Mouse (Mus musculus): ENCODE measurements around the gene Cenpm. TPM values are rescaled to one million over a fixed set of nuclear protein-coding genes. Genes with fewer than 3 reads are reported as not detected.

Cenpm gene
- 83.9 and 86.0 TPM in 2 replicates for polyA plus RNA-seq (2016; fragmentation: Nextera tagmentation; extraction: Ambion mirVana)

GRCm38 (mm10) chr15:82244115-82244804, at the start of gene Cenpm:
Cenpm (minus strand) TSS chr15:82244748.
- DNase-seq (ENCODE audit: low spot score): peak; percentile 97
- Histone ChIP-seq H3K36me3 (peaks cover 6% of the 10 kb centered on the region), H3K4me1 (peaks cover 9% of the 10 kb centered on the region), H3K27ac (peak within 1 kb of the TSS; percentile 94), H3K9me3 (replicated peaks) (no peaks in the 10 kb centered on the region), H3K27me3 (ENCODE audit: low read depth, poor library complexity, severe bottlenecking) (no peaks in the 10 kb centered on the region), H3K4me3 (peak within 1 kb of the TSS; percentile 83)
- under 1% methylated on average over 65 of the region's 65 CpGs for WGBS

- Histone ChIP-seq H3K27me3 (ENCODE audit: low read depth, poor library complexity, severe bottlenecking) (peaks cover 7% of the 10 kb centered on the region), H3K36me3 (peaks cover 31% of the 10 kb centered on the region), H3K4me1 (peaks cover 16% of the 10 kb centered on the region), H3K27ac (no peak overlapping the region), H3K4me3 (no peak overlapping the region), H3K9me3 (replicated peaks) (0 out of 2 replicates have a peak, but pooled peaks cover 2% of the 10 kb centered on the region)
- 58% methylated on average over 8 of the region's 8 CpGs for WGBS
- DNase-seq (ENCODE audit: low spot score): peak; percentile 35
These were observed 49.5 kb upstream of the Cenpm start for GRCm38 (mm10) chr15:82294059-82294458.

GRCm38 (mm10) chr15:82293271-82293711, 48.7 kb upstream of the Cenpm start:
- no peaks in the 10 kb centered on the region for H3K27me3 ChIP-seq (ENCODE audit: low read depth, poor library complexity, severe bottlenecking)
- H3K4me1 ChIP-seq: peaks cover 12% of the 10 kb centered on the region
- H3K4me3 ChIP-seq: no peak overlapping the region
- no peak overlapping the region for H3K27ac ChIP-seq
- no peak for DNase-seq (ENCODE audit: low spot score)
- no peaks in the 10 kb centered on the region for H3K9me3 ChIP-seq (replicated peaks)
- H3K36me3 ChIP-seq: peaks cover 38% of the 10 kb centered on the region
- WGBS: 20% methylated on average over 7 of the region's 7 CpGs

DNA sequence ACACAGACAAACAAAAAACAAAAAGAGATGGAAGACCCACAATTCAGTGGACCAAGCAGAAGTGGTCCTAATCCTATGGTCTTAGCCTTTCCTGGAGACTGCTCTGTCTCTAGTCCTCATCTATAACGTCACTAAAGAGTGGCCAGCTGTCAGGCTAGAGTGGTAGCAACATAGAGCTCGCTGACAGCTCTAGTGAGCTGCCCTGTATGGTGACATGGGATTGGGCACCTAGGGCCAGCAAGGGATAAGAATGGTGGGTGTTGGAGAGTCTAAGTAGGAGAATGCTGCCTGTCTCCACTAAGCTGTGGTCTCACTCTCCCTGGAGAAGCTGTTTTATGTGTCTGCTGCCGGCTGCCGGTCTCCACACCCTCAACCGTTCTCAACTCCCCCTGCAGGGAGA, 48.3 kb upstream of the Cenpm start:
- 33% methylated on average over 5 of the region's 5 CpGs for WGBS
- H3K27ac ChIP-seq: no peak overlapping the region

DNA sequence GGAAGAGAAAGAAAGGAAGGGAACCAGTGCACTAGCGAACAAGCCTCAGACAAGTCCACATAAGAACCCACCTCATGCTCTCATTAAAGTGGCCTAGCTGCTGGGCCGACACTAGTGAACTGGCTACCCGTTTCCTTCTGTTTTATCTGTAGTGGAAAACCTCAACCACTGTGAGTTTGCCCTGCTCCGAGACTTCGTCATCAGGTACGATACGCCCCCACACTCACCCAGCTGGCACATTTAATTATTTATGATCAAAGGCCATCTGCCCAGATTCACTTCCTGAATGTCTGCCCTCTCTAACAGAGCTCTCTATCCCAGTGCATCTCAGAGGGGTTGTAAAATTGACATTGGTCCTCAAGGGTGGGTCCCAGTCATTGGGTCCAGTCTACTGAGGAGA, 45.7 kb upstream of the Cenpm start:
- DNase-seq (ENCODE audit: low spot score): no peak
- H3K4me1 ChIP-seq: peaks cover 12% of the 10 kb centered on the region
- WGBS: 92% methylated on average over 7 of the region's 7 CpGs
- H3K36me3 ChIP-seq: peaks cover 68% of the 10 kb centered on the region
- H3K27me3 ChIP-seq (ENCODE audit: low read depth, poor library complexity, severe bottlenecking): no peaks in the 10 kb centered on the region
- no peaks in the 10 kb centered on the region for H3K9me3 ChIP-seq (replicated peaks)
- H3K4me3 ChIP-seq: no peak overlapping the region
- H3K27ac ChIP-seq: no peak overlapping the region

More for the DNA sequence above, 48.3 kb upstream of the Cenpm start:
- Histone ChIP-seq H3K27me3 (ENCODE audit: low read depth, poor library complexity, severe bottlenecking) (no peaks in the 10 kb centered on the region), H3K9me3 (replicated peaks) (no peaks in the 10 kb centered on the region), H3K4me3 (no peak overlapping the region), H3K36me3 (peaks cover 43% of the 10 kb centered on the region), H3K4me1 (peaks cover 12% of the 10 kb centered on the region)
- DNase-seq (ENCODE audit: low spot score): no peak

- Histone ChIP-seq H3K27me3 (ENCODE audit: low read depth, poor library complexity, severe bottlenecking) (no peaks in the 10 kb centered on the region), H3K9me3 (replicated peaks) (no peaks in the 10 kb centered on the region), H3K27ac (no peak overlapping the region), H3K36me3 (peaks cover 97% of the 10 kb centered on the region), H3K4me3 (no peak overlapping the region), H3K4me1 (no peaks in the 10 kb centered on the region)
- DNase-seq (ENCODE audit: low spot score): no peak
- 59% methylated on average over 12 of the region's 12 CpGs for WGBS
These were observed 41.6 kb upstream of the Cenpm start for GRCm38 (mm10) chr15:82286157-82286556.

DNA sequence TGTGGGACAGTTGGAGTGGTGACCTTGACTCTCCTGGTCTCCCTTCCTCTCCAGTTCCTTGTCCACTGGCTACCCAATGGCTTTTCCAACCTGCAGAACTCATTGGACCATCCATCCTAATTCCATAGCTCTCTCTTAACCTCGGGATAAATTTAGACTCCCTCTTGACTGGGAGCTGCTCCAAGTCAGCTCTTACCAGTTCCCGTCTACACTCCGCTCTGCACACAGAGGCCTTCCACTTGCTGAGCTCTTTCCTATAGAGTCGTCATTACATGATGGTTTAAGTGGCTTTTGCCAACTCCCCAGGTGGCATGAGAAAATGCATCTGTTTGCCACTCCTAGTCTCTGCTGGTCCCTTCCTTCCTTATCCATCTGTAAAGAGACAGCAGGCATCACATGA, 36.1 kb upstream of the Cenpm start:
- no peak for DNase-seq (ENCODE audit: low spot score)
- WGBS: 86% methylated on average over 4 of the region's 4 CpGs
- peaks cover 77% of the 10 kb centered on the region for H3K36me3 ChIP-seq

GRCm38 (mm10) chr15:82277591-82277990, 33.0 kb upstream of the Cenpm start:
- DNase-seq (ENCODE audit: low spot score): no peak
- Histone ChIP-seq H3K4me1 (peaks cover 27% of the 10 kb centered on the region), H3K9me3 (replicated peaks) (no peaks in the 10 kb centered on the region), H3K27me3 (ENCODE audit: low read depth, poor library complexity, severe bottlenecking) (peaks cover 28% of the 10 kb centered on the region), H3K27ac (no peak overlapping the region), H3K36me3 (peaks cover 47% of the 10 kb centered on the region), H3K4me3 (no peak overlapping the region)
- WGBS: 78% methylated on average over 5 of the region's 5 CpGs

More for the DNA sequence above, 36.1 kb upstream of the Cenpm start:
- no peak overlapping the region for H3K27ac ChIP-seq
- H3K9me3 ChIP-seq (replicated peaks): no peaks in the 10 kb centered on the region
- H3K4me1 ChIP-seq: peaks cover 13% of the 10 kb centered on the region
- H3K4me3 ChIP-seq: no peak overlapping the region
- H3K27me3 ChIP-seq (ENCODE audit: low read depth, poor library complexity, severe bottlenecking): no peaks in the 10 kb centered on the region

DNA sequence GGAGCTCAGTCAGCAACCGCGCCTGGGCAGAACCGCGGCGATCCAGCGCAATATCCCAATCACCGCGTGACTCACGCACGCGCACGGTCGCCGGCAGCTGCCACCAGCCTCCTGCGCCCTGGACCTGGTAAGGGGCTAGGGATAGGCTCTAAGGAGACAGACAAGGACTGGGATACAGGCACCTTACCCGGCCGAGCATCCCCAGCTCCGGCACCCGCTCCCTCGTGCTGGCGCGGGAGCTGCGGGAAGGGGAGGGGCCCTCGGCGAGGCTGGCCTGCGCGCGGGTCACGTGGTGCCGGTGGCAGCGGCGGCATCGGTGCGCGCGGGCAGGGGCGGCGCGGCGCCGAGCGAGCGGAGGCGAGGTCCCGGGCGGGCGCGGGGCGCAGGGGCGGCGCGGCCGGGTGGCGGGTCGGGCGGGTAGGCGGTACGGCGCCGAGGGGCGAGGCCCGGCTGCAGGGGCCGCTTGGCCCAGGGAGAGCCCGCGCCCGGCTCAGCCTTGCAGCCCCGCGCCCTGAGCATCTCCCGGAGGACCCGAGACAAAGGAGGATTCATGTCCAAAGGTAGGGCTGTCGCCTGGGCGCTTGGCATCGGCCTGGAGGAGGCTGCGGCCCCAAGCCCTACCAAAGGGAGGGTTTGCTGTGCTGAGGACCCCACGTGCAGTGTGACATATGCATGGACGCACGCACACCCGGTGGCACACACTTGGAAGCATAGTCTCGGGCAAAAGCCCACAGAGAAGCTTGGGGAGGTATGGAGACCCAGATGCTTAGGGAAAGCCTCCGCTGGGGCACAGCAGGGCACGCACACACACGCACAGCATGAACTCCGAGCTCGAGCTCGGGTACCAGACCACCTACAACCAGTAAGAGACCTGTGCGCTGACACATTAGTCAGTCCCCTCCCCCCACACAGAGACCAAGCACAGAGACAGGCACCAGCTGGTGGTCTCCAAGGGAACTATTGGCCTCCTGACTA, 30.7 kb upstream of the Cenpm start:
- Histone ChIP-seq H3K9me3 (replicated peaks) (no peaks in the 10 kb centered on the region), H3K36me3 (peaks cover 26% of the 10 kb centered on the region), H3K27ac (peak overlapping the region; percentile 90), H3K4me1 (peaks cover 27% of the 10 kb centered on the region), H3K27me3 (ENCODE audit: low read depth, poor library complexity, severe bottlenecking) (peaks cover 47% of the 10 kb centered on the region), H3K4me3 (peak overlapping the region; percentile 78)
- under 1% methylated on average over 86 of the region's 86 CpGs for WGBS
- peak; percentile 81 for DNase-seq (ENCODE audit: low spot score)

DNA sequence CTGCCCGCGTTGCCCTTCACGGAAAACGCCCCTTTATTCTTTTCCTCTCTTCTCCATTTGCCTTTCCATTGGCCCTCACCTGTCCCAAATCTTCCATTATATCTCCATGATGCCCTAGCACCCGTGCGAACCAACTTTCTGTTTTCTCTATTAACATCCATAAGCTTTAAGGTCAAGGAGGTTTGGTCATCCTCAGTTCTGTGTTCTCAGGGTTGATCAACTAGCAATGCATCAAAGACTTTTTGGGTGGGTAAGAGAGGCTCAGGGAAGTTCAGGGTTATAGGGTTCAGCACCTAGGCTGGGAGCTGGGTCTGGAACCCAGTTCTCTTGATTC, 30.0 kb upstream of the Cenpm start, which contains the start of gene Sept3:
Sept3 (plus strand) TSS at position 301 of the 334 bp plus-strand sequence.
- H3K27ac ChIP-seq: peak within 1 kb of the TSS; percentile 90
- 32% methylated on average over 6 of the region's 6 CpGs for WGBS
- H3K4me3 ChIP-seq: peak within 1 kb of the TSS; percentile 78
- no peak for DNase-seq (ENCODE audit: low spot score)
- H3K4me1 ChIP-seq: peaks cover 27% of the 10 kb centered on the region
- peaks cover 53% of the 10 kb centered on the region for H3K27me3 ChIP-seq (ENCODE audit: low read depth, poor library complexity, severe bottlenecking)
- no peaks in the 10 kb centered on the region for H3K9me3 ChIP-seq (replicated peaks)
- peaks cover 19% of the 10 kb centered on the region for H3K36me3 ChIP-seq

- no peak overlapping the region for H3K27ac ChIP-seq
- H3K9me3 ChIP-seq (replicated peaks): no peaks in the 10 kb centered on the region
- 0 out of 2 replicates have a peak, but pooled peaks cover 5% of the 10 kb centered on the region for H3K36me3 ChIP-seq
- no peak for DNase-seq (ENCODE audit: low spot score)
- H3K4me3 ChIP-seq: no peak overlapping the region
- peaks cover 29% of the 10 kb centered on the region for H3K4me1 ChIP-seq
- 85% methylated on average over 6 of the region's 6 CpGs for whole genome bisulfite sequencing
- H3K27me3 ChIP-seq (ENCODE audit: low read depth, poor library complexity, severe bottlenecking): peaks cover 55% of the 10 kb centered on the region
These were observed 27.7 kb upstream of the Cenpm start for GRCm38 (mm10) chr15:82272295-82272694.

GRCm38 (mm10) chr15:82271201-82271600, 26.7 kb upstream of the Cenpm start:
- H3K4me1 ChIP-seq: peaks cover 24% of the 10 kb centered on the region
- H3K4me3 ChIP-seq: no peak overlapping the region
- peaks cover 55% of the 10 kb centered on the region for H3K27me3 ChIP-seq (ENCODE audit: low read depth, poor library complexity, severe bottlenecking)
- 4% methylated on average over 5 of the region's 5 CpGs for WGBS
- DNase-seq (ENCODE audit: low spot score): peak; percentile 88
- no peaks in the 10 kb centered on the region for H3K9me3 ChIP-seq (replicated peaks)
- no peaks in the 10 kb centered on the region for H3K36me3 ChIP-seq
- H3K27ac ChIP-seq: no peak overlapping the region

GRCm38 (mm10) chr15:82268783-82269182, 24.2 kb upstream of the Cenpm start:
- Histone ChIP-seq H3K27me3 (ENCODE audit: low read depth, poor library complexity, severe bottlenecking) (peaks cover 44% of the 10 kb centered on the region), H3K36me3 (no peaks in the 10 kb centered on the region), H3K4me3 (no peak overlapping the region), H3K27ac (no peak overlapping the region), H3K4me1 (peaks cover 4% of the 10 kb centered on the region; the same call in 1 of the 2 replicates), H3K9me3 (replicated peaks) (no peaks in the 10 kb centered on the region)
- no peak for DNase-seq (ENCODE audit: low spot score)
- WGBS: 89% methylated on average over 9 of the region's 9 CpGs

Data from limb, embryonic 10.5 days (tissue).